Mouse (Mus musculus) embryonic stem cell, embryonic (primary cell): Measurements from ENCODE around the gene Shd.

Source experiments
- CTCF ChIA-PET, 4 experiments: fragments of 300-600 bp in 2 of 4; fragments of 350-600 bp in 2 of 4; sonication (Branson Sonifier 250); formaldehyde crosslinking; loops; one replicate each; lab custom pipeline; 2022; ENCODE audit warnings: inconsistent platforms in 2 of 4; lab: Charles Lee
- POLR2A ChIA-PET, 4 experiments: fragments of 300-600 bp in 2 of 4; fragments of 350-600 bp in 2 of 4; sonication (Branson Sonifier 250); formaldehyde crosslinking; loops; one replicate each; lab custom pipeline; 2022; ENCODE audit warnings: antibody characterized with exemption in 4 of 4, inconsistent platforms in 1 of 4; lab: Charles Lee

The Shd gene

GRCm38 (mm10) chr17:55954229-55954628, 16.0 kb upstream of the Shd start:
- ChIA-PET CTCF (interaction anchor here in 3 of 4 experiments (0.6 to 1.0 kb wide), 6 partner anchors 9 to 358 kb away, joined by 3 to 4 read pairs (median 4); partner anchors contain the start of gene Sh3gl1 (in 1 of the 3)), POLR2A (interaction anchor here (0.6 to 4.3 kb wide), 18 partner anchors 9 to 411 kb away, joined by 3 to 19 read pairs (median 4); partner anchors contain the start of genes Chaf1a (in 2 of the 4), Hdgfl2 (in 2 of the 4) and Sh3gl1 (in 1 of the 4))

GRCm38 (mm10) chr17:55956129-55956528, 14.1 kb upstream of the Shd start:
- ChIA-PET CTCF (interaction anchor here in 3 of 4 experiments (0.6 to 2.0 kb wide), 14 partner anchors 9 to 781 kb away, joined by 3 to 8 read pairs (median 4); partner anchors contain the start of gene Sh3gl1 (in 1 of the 3)), POLR2A (interaction anchor here in 3 of 4 experiments (0.8 to 4.4 kb wide), 20 partner anchors 10 to 370 kb away, joined by 3 to 37 read pairs (median 4); partner anchors contain the start of genes Chaf1a (in 2 of the 3), Sh3gl1 (in 2 of the 3), Kdm4b (in 1 of the 3) and Zfp959 (in 1 of the 3))

- POLR2A ChIA-PET = interaction anchor here in 3 of 4 experiments (0.7 to 4.4 kb wide), 26 partner anchors 9 to 369 kb away, joined by 3 to 37 read pairs (median 4); partner anchors contain the start of genes Chaf1a (in 2 of the 3), Sh3gl1 (in 2 of the 3), Ubxn6 (in 2 of the 3) and Kdm4b (in 1 of the 3)
- CTCF ChIA-PET = interaction anchor here in 3 of 4 experiments (0.5 to 2.0 kb wide), 25 partner anchors 8 to 394 kb away, joined by 3 to 26 read pairs (median 4); partner anchors contain the start of genes Dpp9 (in 1 of the 3), Hdgfl2 (in 1 of the 3), Sh3gl1 (in 1 of the 3) and Ubxn6 (in 1 of the 3)
Observed at GRCm38 (mm10) chr17:55956591-55956990, 13.7 kb upstream of the Shd start.

- CTCF ChIA-PET = interaction anchor here (0.5 to 2.0 kb wide), 43 partner anchors 8 to 1598 kb away, joined by 3 to 26 read pairs (median 4); partner anchors contain the start of genes Hdgfl2 (in 2 of the 4), Sh3gl1 (in 2 of the 4), Dpp9 (in 1 of the 4) and Kdm4b (in 1 of the 4)
- POLR2A ChIA-PET = interaction anchor here (0.7 to 4.4 kb wide), 23 partner anchors 9 to 589 kb away, joined by 3 to 37 read pairs (median 3); partner anchors contain the start of genes Sh3gl1 (in 2 of the 4), Ubxn6 (in 2 of the 4), Chaf1a (in 1 of the 4) and Hdgfl2 (in 1 of the 4)
Observed at GRCm38 (mm10) chr17:55957168-55957567, 13.1 kb upstream of the Shd start.

- CTCF ChIA-PET = interaction anchor here (0.5 to 2.3 kb wide), 52 partner anchors 12 to 1598 kb away, joined by 3 to 26 read pairs (median 4); partner anchors contain the start of genes Dpp9 (in 2 of the 4), Hdgfl2 (in 2 of the 4), Sh3gl1 (in 2 of the 4) and Chaf1a (in 1 of the 4)
Observed at GRCm38 (mm10) chr17:55957726-55958583, 12.3 kb upstream of the Shd start.

GRCm38 (mm10) chr17:55958584-55958886, 11.7 kb upstream of the Shd start:
- CTCF ChIA-PET = interaction anchor here in 3 of 4 experiments (0.7 to 2.3 kb wide), 13 partner anchors 10 to 414 kb away, joined by 3 to 22 read pairs (median 4); partner anchors contain the start of genes Chaf1a (in 1 of the 3), Dpp9 (in 1 of the 3) and Sh3gl1 (in 1 of the 3)
- POLR2A ChIA-PET = interaction anchor here (0.7 to 4.4 kb wide), 57 partner anchors 8 to 656 kb away, joined by 3 to 38 read pairs (median 4); partner anchors contain the start of genes Mpnd (in 2 of the 4), Sh3gl1 (in 2 of the 4), Shd (in 2 of the 4) and Stap2 (in 2 of the 4)

More at GRCm38 (mm10) chr17:55957726-55958583, 12.3 kb upstream of the Shd start:
- POLR2A ChIA-PET = interaction anchor here (0.7 to 4.4 kb wide), 60 partner anchors 8 to 588 kb away, joined by 3 to 38 read pairs (median 4); partner anchors contain the start of genes Chaf1a (in 2 of the 4), Mpnd (in 2 of the 4), Sh3gl1 (in 2 of the 4) and Shd (in 2 of the 4)

GRCm38 (mm10) chr17:55958918-55959728, 11.1 kb upstream of the Shd start, which contains the start of gene Yju2:
TSS of gene Yju2 (plus strand) at chr17:55959099.
- ChIA-PET POLR2A (interaction anchor here (0.6 to 4.4 kb wide), 102 partner anchors 8 to 714 kb away, joined by 3 to 38 read pairs (median 4); partner anchors contain the start of genes Sh3gl1 (in 4 of the 4), Zfp119b (in 3 of the 4), Chaf1a (in 2 of the 4) and Mpnd (in 2 of the 4)), CTCF (interaction anchor here (0.5 to 2.3 kb wide), 28 partner anchors 9 to 705 kb away, joined by 3 to 22 read pairs (median 3); partner anchors contain the start of genes Sh3gl1 (in 2 of the 4), Chaf1a (in 1 of the 4), Dpp9 (in 1 of the 4) and Plin5 (in 1 of the 4))

GRCm38 (mm10) chr17:55959946-55960740, 10.1 kb upstream of the Shd start:
- ChIA-PET POLR2A (interaction anchor here (0.6 to 4.4 kb wide), 47 partner anchors 8 to 713 kb away, joined by 3 to 38 read pairs (median 4); partner anchors contain the start of genes Sh3gl1 (in 3 of the 4), Chaf1a (in 2 of the 4), Shd (in 2 of the 4) and Fsd1 (in 1 of the 4)), CTCF (interaction anchor here (0.6 to 2.3 kb wide), 9 partner anchors 14 to 295 kb away, joined by 3 to 22 read pairs (median 4); partner anchors contain the start of gene Sh3gl1 (in 2 of the 4))

GRCm38 (mm10) chr17:55960791-55961190, 9.5 kb upstream of the Shd start:
- POLR2A ChIA-PET = interaction anchor here in 1 of 4 experiments (0.8 to 2.7 kb wide), 3 partner anchors 12 to 181 kb away, joined by 3 to 26 read pairs (median 4); no protein-coding TSS in a partner anchor
- CTCF ChIA-PET = interaction anchor here in 1 of 4 experiments (1.2 kb wide), 1 partner anchor 16 kb away, joined by 4 read pairs; no protein-coding TSS in a partner anchor

GRCm38 (mm10) chr17:55961631-55962030, 8.6 kb upstream of the Shd start:
- ChIA-PET CTCF (no interaction called here), POLR2A (interaction anchor here in 1 of 4 experiments (0.9 kb wide), 1 partner anchor 56 kb away, joined by 3 read pairs; no protein-coding TSS in a partner anchor)

GRCm38 (mm10) chr17:55963171-55963570, 7.1 kb upstream of the Shd start:
- ChIA-PET CTCF (interaction anchor here in 1 of 4 experiments (0.5 kb wide), 1 partner anchor 162 kb away, joined by 5 read pairs; no protein-coding TSS in a partner anchor), POLR2A (interaction anchor here in 3 of 4 experiments (0.6 to 2.5 kb wide), 20 partner anchors 8 to 499 kb away, joined by 3 to 14 read pairs (median 4); partner anchors contain the start of genes Chaf1a (in 1 of the 3), Ebi3 (in 1 of the 3), Hdgfl2 (in 1 of the 3) and Sh3gl1 (in 1 of the 3))

- POLR2A ChIA-PET = interaction anchor here in 2 of 4 experiments (0.7 to 2.5 kb wide), 4 partner anchors 9 to 115 kb away, joined by 3 to 14 read pairs (median 4); partner anchors contain the start of genes Hdgfl2 (in 1 of the 2) and Sh3gl1 (in 1 of the 2)
- CTCF ChIA-PET = interaction anchor here in 2 of 4 experiments (0.9 to 1.1 kb wide), 3 partner anchors 8 to 262 kb away, joined by 3 read pairs; no protein-coding TSS in a partner anchor
Observed at GRCm38 (mm10) chr17:55964496-55964895, 5.8 kb upstream of the Shd start.

GRCm38 (mm10) chr17:55964996-55965395, 5.3 kb upstream of the Shd start:
- CTCF ChIA-PET = interaction anchor here in 2 of 4 experiments (0.5 to 1.1 kb wide), 4 partner anchors 9 to 263 kb away, joined by 3 read pairs; no protein-coding TSS in a partner anchor
- POLR2A ChIA-PET = interaction anchor here in 2 of 4 experiments (0.7 to 2.5 kb wide), 3 partner anchors 9 to 71 kb away, joined by 4 to 14 read pairs (median 5); partner anchors contain the start of gene Sh3gl1 (in 1 of the 2)

- ChIA-PET CTCF (interaction anchor here in 3 of 4 experiments (0.6 to 1.6 kb wide), 3 partner anchors 9 to 76 kb away, joined by 3 to 5 read pairs (median 4); no protein-coding TSS in a partner anchor), POLR2A (interaction anchor here in 2 of 4 experiments (0.7 to 1.6 kb wide), 13 partner anchors 8 to 323 kb away, joined by 3 to 6 read pairs (median 3); partner anchors contain the start of genes Ebi3 (in 1 of the 2), Hdgfl2 (in 1 of the 2), Sh3gl1 (in 1 of the 2) and Yju2 (in 1 of the 2))
Observed at GRCm38 (mm10) chr17:55967186-55967585, 3.1 kb upstream of the Shd start.
